In the genomic region with DNA sequence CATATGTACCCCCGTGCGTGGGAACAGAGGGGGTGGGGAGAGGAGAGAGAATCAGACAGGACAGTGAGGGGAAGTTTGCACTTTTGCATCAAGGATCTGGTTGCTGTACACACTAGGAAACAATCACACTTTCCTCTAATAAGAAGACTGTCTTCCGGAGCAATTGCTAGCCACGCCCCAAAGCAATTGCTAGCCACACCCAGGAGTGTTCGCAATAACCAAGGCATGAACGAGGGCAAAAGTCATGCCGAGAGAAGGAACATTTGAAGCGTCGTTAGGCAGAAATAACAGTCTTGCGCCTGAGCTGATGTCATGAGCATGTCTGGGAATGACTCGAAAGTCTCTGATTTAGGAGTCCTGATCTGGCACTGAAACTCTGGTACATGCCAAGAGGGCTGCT, we compare ENCODE assay signal across 25 mouse cellular contexts. TPM values are rescaled to one million over a fixed set of nuclear protein-coding genes. Genes with fewer than 3 reads are reported as not detected.
A peak's percentile ranks its signal among the peaks of the same experiment; 100 is the strongest.
DNase-seq lines count a peak whose midpoint lies in the region; ATAC-seq and TF ChIP-seq lines count a peak whose summit lies in the region.
"Had no signal": no experiment of that assay in that cellular context is flagged by ENCODE, and none has a peak within 500 bp of the region (broad histone marks: within the 10 kb centered on the region; RNA-seq: fewer than 3 reads in every experiment).

No protein-coding gene starts in this region.

- no peak for TF ChIP-seq CTCF in small intestine, adult 2 months (IDR thresholded peaks at IDR 0.05; ENCODE audit: extremely low read depth, insufficient read length, insufficient replicate concordance, low read depth, low read length)
- TF ChIP-seq CTCF in kidney, adult 2 months (conservative IDR thresholded peaks at IDR 0.05; ENCODE audit: insufficient read depth, insufficient read length, low read depth, low read length), result no peak
- TF ChIP-seq CTCF in layer of hippocampus, adult 2 months (conservative IDR thresholded peaks at IDR 0.05), result no peak

- no peaks in the 10 kb centered on the region for H3K9me3 ChIP-seq in intestine, embryonic 16.5 days (ENCODE audit: control insufficient read depth, low read length)
- H3K9me3 ChIP-seq: heart, embryonic 12.5 days; heart, embryonic 15.5 days; hindbrain, embryonic 10.5 days; hindbrain, embryonic 13.5 days had no signal

- no peak overlapping the region for H3K9ac ChIP-seq in intestine, embryonic 16.5 days (ENCODE audit: low read depth, low read length)
- H3K9ac ChIP-seq: forebrain, postnatal 0 days; heart, embryonic 12.5 days; heart, embryonic 15.5 days; hindbrain, embryonic 13.5 days had no signal

- H3K27me3 ChIP-seq in intestine, embryonic 16.5 days (replicated peaks; ENCODE audit: control insufficient read depth, insufficient read depth, low read length), result no peaks in the 10 kb centered on the region
- no peaks in the 10 kb centered on the region for H3K27me3 ChIP-seq in small intestine, adult 2 months (ENCODE audit: control insufficient read depth, insufficient read depth, low read length)
- no peaks in the 10 kb centered on the region for H3K27me3 ChIP-seq in kidney, adult 2 months (replicated peaks; ENCODE audit: control insufficient read depth, insufficient read depth, low read length)
- H3K27me3 ChIP-seq: heart, embryonic 15.5 days; hindbrain, embryonic 13.5 days had no signal

- WGBS in intestine, embryonic 16.5 days, result 58% methylated on average over 11 of the region's 11 CpGs
- 36% methylated on average over 11 of the region's 11 CpGs for WGBS in small intestine, adult 2 months
- 57% methylated on average over 11 of the region's 11 CpGs for WGBS in kidney, adult 2 months

- no peak overlapping the region for H3K27ac ChIP-seq in intestine, embryonic 16.5 days (ENCODE audit: low read length)
- H3K27ac ChIP-seq in small intestine, adult 2 months (ENCODE audit: insufficient read depth, low read depth, low read length), result 0 out of 2 replicates have a peak overlapping the region, but pooled peaks have one; percentile 3
- no peak overlapping the region for H3K27ac ChIP-seq in kidney, adult 2 months (ENCODE audit: insufficient read depth, low read depth, low read length)
- H3K27ac ChIP-seq in layer of hippocampus, adult 2 months, result no peak overlapping the region
- H3K27ac ChIP-seq: gastrocnemius, adult 2 months; heart, embryonic 15.5 days; hindbrain, embryonic 10.5 days; hindbrain, embryonic 13.5 days had no signal

- no peak for TF ChIP-seq POLR2A in small intestine, adult 2 months (IDR thresholded peaks at IDR 0.05; ENCODE audit: low read depth, low read length)
- TF ChIP-seq POLR2A in kidney, adult 2 months (IDR thresholded peaks at IDR 0.05; ENCODE audit: low read depth, low read length), result no peak

- peak; percentile 78 for ATAC-seq in intestine, embryonic 16.5 days
- no peak for ATAC-seq in cerebellum, adult (ENCODE audit: insufficient number of reproducible peaks, low FRiP score, low TSS enrichment)
- ATAC-seq: forebrain, embryonic 14.5 days; forebrain, postnatal 0 days; hindbrain, embryonic 16.5 days had no signal

- peak; percentile 28 for DNase-seq in adrenal gland, postnatal 10 days
- no peak for DNase-seq in adrenal gland, adult 2 months
- peak; percentile 14 for DNase-seq in R1 (ENCODE audit: low read depth, low spot score)
- no peak for DNase-seq in kidney, adult 2 months
- no peak for DNase-seq in layer of hippocampus, adult 2 months (ENCODE audit: low spot score in 2 of 2)
- DNase-seq: adrenal gland, adult 8-10 months; adrenal gland, postnatal 36 days; cerebellum, adult 11 months; cerebellum, adult 2 months; cerebellum, postnatal 10 days; cerebellum, postnatal 36 days; forebrain, postnatal 0 days; gastrocnemius, adult 2 months; gastrocnemius, postnatal 14 days; heart, postnatal 10 days; heart, postnatal 36 days had no signal

- H3K4me2 ChIP-seq in intestine, embryonic 16.5 days (ENCODE audit: low read depth, low read length), result no peak overlapping the region
- H3K4me2 ChIP-seq: heart, embryonic 12.5 days; heart, embryonic 15.5 days; hindbrain, embryonic 13.5 days had no signal

- no peak overlapping the region for H3K4me3 ChIP-seq in intestine, embryonic 16.5 days (ENCODE audit: low read length)
- H3K4me3 ChIP-seq in small intestine, adult 2 months (ENCODE audit: low read depth, low read length), result no peak overlapping the region
- no peak overlapping the region for H3K4me3 ChIP-seq in kidney, adult 2 months (ENCODE audit: insufficient read depth, low read depth, low read length)
- H3K4me3 ChIP-seq in layer of hippocampus, adult 2 months, result no peak overlapping the region
- H3K4me3 ChIP-seq: gastrocnemius, adult 2 months; heart, embryonic 12.5 days; heart, embryonic 15.5 days; hindbrain, embryonic 10.5 days; hindbrain, embryonic 13.5 days had no signal

- no peaks in the 10 kb centered on the region for H3K36me3 ChIP-seq in intestine, embryonic 16.5 days (ENCODE audit: control insufficient read depth, insufficient read depth, low read length)
- no peaks in the 10 kb centered on the region for H3K36me3 ChIP-seq in small intestine, adult 2 months (ENCODE audit: control insufficient read depth, insufficient read depth, low read length)
- H3K36me3 ChIP-seq in kidney, adult 2 months (ENCODE audit: control insufficient read depth, insufficient read depth, low read length), result no peaks in the 10 kb centered on the region
- H3K36me3 ChIP-seq: heart, embryonic 12.5 days; heart, embryonic 15.5 days; hindbrain, embryonic 10.5 days; hindbrain, embryonic 13.5 days had no signal

- 0 out of 2 replicates have a peak, but pooled peaks cover 2% of the 10 kb centered on the region for H3K4me1 ChIP-seq in intestine, embryonic 16.5 days (ENCODE audit: control insufficient read depth, insufficient read depth, low read length)
- H3K4me1 ChIP-seq in small intestine, adult 2 months (ENCODE audit: control insufficient read depth, insufficient read depth, insufficient read length, low read length), result peaks cover 11% of the 10 kb centered on the region; the same call in 1 of the 2 replicates
- no peaks in the 10 kb centered on the region for H3K4me1 ChIP-seq in kidney, adult 2 months (ENCODE audit: control insufficient read depth, insufficient read depth, low read length)
- H3K4me1 ChIP-seq: heart, embryonic 12.5 days; heart, embryonic 15.5 days; hindbrain, embryonic 10.5 days had no signal

RNA-seq across cellular contexts. Expression of gene Shc3, which starts 15.9 kb away (rescaled TPM):
- total RNA-seq in adrenal gland, postnatal 10 days (2021), result 1 to 10 TPM; 1.4 to 4.5 TPM
- total RNA-seq in adrenal gland, adult 2 months (2021), result 1 to 10 TPM in 1 of 2 experiments, under 1 TPM in 1; 0.98 to 1.5 TPM
- 1.4 TPM in 2 replicates for polyA plus RNA-seq in adrenal gland, adult 2 months (2012; rRNA removed)
- 0.07 and 0.16 TPM in 2 replicates for polyA plus RNA-seq in intestine, embryonic 16.5 days (2015; fragmentation: Nextera tagmentation; extraction: Ambion mirVana)
- 0.08 and 0.28 TPM in 2 replicates for polyA plus RNA-seq in small intestine, adult 2 months (2012; rRNA removed)
- 0.77 and 1.1 TPM in 2 replicates for polyA plus RNA-seq in kidney, adult 2 months (2012; rRNA removed)
- total RNA-seq in layer of hippocampus, adult 2 months (2021), result 100 to 1,000 TPM; 120 to 127 TPM

Comparison
In these comparisons a context has a peak if more than half of its experiments do, and no peak if none do; other contexts are left out.
1. DNase-seq: peak in adrenal gland, postnatal 10 days (single experiment) and R1 (single experiment); none in adrenal gland, adult 2 months (single experiment), kidney, adult 2 months (single experiment) and layer of hippocampus, adult 2 months (0 of 2).